Mouse (Mus musculus): ENCODE data around the gene Ablim2. TPM values are rescaled to one million over a fixed set of nuclear protein-coding genes. Genes with fewer than 3 reads are reported as not detected.

Ablim2 gene
- total RNA-seq, 4 experiments from 2014 or later = 4.4 to 21.5 (median 11.4) TPM

- DNase-seq = no peak
These were observed 56.8 kb downstream of the Ablim2 start for GRCm38 (mm10) chr5:35814334-35814941.

GRCm38 (mm10) chr5:35815051-35815450 is 57.4 kb downstream of the Ablim2 start:
- no peak for DNase-seq

- no peak for DNase-seq
These were observed 59.6 kb downstream of the Ablim2 start for GRCm38 (mm10) chr5:35817266-35817665.

- no peak for DNase-seq
These were observed 60.2 kb downstream of the Ablim2 start for GRCm38 (mm10) chr5:35817882-35818281.

GRCm38 (mm10) chr5:35822721-35823120 is 65.0 kb downstream of the Ablim2 start:
- DNase-seq = no peak

- DNase-seq = no peak
These were observed 68.8 kb downstream of the Ablim2 start for GRCm38 (mm10) chr5:35826465-35826864.

GRCm38 (mm10) chr5:35827075-35827474 is 69.4 kb downstream of the Ablim2 start:
- no peak for DNase-seq

GRCm38 (mm10) chr5:35827856-35828255 is 70.2 kb downstream of the Ablim2 start:
- no peak for DNase-seq

GRCm38 (mm10) chr5:35830101-35830500 is 72.4 kb downstream of the Ablim2 start:
- no peak for DNase-seq

- no peak for DNase-seq
These were observed 76.2 kb downstream of the Ablim2 start for GRCm38 (mm10) chr5:35833881-35834280.

- no peak for DNase-seq
These were observed 79.3 kb downstream of the Ablim2 start for GRCm38 (mm10) chr5:35836992-35837391.

GRCm38 (mm10) chr5:35839262-35839661 is 81.6 kb downstream of the Ablim2 start:
- DNase-seq = no peak

- DNase-seq = no peak
These were observed 93.8 kb downstream of the Ablim2 start for GRCm38 (mm10) chr5:35851485-35851884.

- no peak for DNase-seq
These were observed 95.8 kb downstream of the Ablim2 start for GRCm38 (mm10) chr5:35853463-35853862.

GRCm38 (mm10) chr5:35856245-35856644 is 98.6 kb downstream of the Ablim2 start:
- no peak for DNase-seq

- DNase-seq = no peak
These were observed 100.4 kb downstream of the Ablim2 start for GRCm38 (mm10) chr5:35858069-35858468.

- DNase-seq = no peak
These were observed 103.8 kb downstream of the Ablim2 start for GRCm38 (mm10) chr5:35861456-35861855.

GRCm38 (mm10) chr5:35869973-35870372 is 112.3 kb downstream of the Ablim2 start:
- no peak for DNase-seq

- DNase-seq = peak; percentile 59
These were observed 112.8 kb downstream of the Ablim2 start for GRCm38 (mm10) chr5:35870408-35871012.

- DNase-seq = no peak
These were observed 115.7 kb downstream of the Ablim2 start for GRCm38 (mm10) chr5:35873382-35873781.

- no peak for DNase-seq
These were observed 118.6 kb downstream of the Ablim2 start for GRCm38 (mm10) chr5:35876236-35876635.

- no peak for DNase-seq
These were observed 121.5 kb downstream of the Ablim2 start for GRCm38 (mm10) chr5:35879199-35879598.

- DNase-seq = no peak
These were observed 124.7 kb downstream of the Ablim2 start for GRCm38 (mm10) chr5:35882391-35882790.

GRCm38 (mm10) chr5:35884262-35884661 is 126.6 kb downstream of the Ablim2 start:
- DNase-seq = no peak

GRCm38 (mm10) chr5:35884689-35885088 is 127.0 kb downstream of the Ablim2 start:
- no peak for DNase-seq
